Mouse (Mus musculus): ENCODE measurements at regions not wholly inside any gene's neighbourhood (a gene's known extent, or its start where the extent isn't known, plus 50 kb on each side); places are given as distances from the start of the nearest gene placed in this dataset.
"Not testable (repeated sequence)": the region's sequence is repeated elsewhere in the genome, so short reads cannot be mapped to it uniquely, and the experiment has no call there.

DNA sequence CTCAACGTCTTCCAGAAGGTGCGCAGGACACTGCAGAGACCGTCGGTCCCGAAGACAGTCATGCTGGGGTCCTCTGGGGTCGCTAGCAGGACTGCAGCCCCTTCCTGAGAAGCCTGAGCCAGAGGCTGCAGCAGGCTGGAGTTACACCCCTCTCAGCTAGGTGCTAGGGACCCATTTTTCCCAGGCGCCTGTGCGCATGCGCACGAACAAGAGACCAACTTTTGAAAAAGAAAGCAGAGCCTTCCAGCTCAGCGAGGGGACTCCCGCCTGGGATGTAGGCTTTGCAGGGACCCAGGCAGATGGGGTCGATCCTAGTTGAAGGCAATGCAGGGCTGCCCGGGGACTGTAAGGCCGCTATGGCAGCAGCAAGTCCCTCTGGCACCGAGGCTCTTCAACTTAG is 104.7 kb upstream of the Atg7 start:
- DNase-seq, result not testable (repeated sequence)

GRCm38 (mm10) chr6:114550096-114550669 is 92.7 kb upstream of the Atg7 start:
- peak; percentile 38 for DNase-seq

GRCm38 (mm10) chr6:114553072-114553471 is 89.8 kb upstream of the Atg7 start:
- not testable (repeated sequence) for DNase-seq

- DNase-seq, result not testable (repeated sequence)
Observed at GRCm38 (mm10) chr6:114555186-114555585, 87.7 kb upstream of the Atg7 start.

- peak; percentile 23 for DNase-seq
Observed at GRCm38 (mm10) chr6:114577319-114577718, 65.6 kb upstream of the Atg7 start.

All from right cerebral cortex, postnatal 25 days (tissue).